22 mouse cellular contexts compared by ENCODE assay signal in genomic region chr13:6028878-6029277, GRCm38 (mm10).
DNase-seq lines count a peak whose midpoint lies in the region; TF ChIP-seq lines count a peak whose summit lies in the region.
"Had no signal": no experiment of that assay in that cellular context is flagged by ENCODE, and none has a peak within 500 bp of the region (broad histone marks: within the 10 kb centered on the region; RNA-seq: fewer than 3 reads in every experiment).

No protein-coding gene starts in this region.

- H3K36me3 ChIP-seq in embryonic facial prominence, embryonic 10.5 days (replicated peaks): no peaks in the 10 kb centered on the region
- H3K36me3 ChIP-seq in small intestine, adult 2 months (ENCODE audit: control insufficient read depth, insufficient read depth, low read length): no peaks in the 10 kb centered on the region
- H3K36me3 ChIP-seq: G1E; hindbrain, embryonic 10.5 days; kidney, embryonic 15.5 days; neural tube, embryonic 15.5 days had no signal

- no peak for TF ChIP-seq POLR2A in small intestine, adult 2 months (IDR thresholded peaks at IDR 0.05; ENCODE audit: low read depth, low read length)

- WGBS in embryonic facial prominence, embryonic 10.5 days: 54% methylated on average over 4 of the region's 4 CpGs
- 23% methylated on average over 4 of the region's 4 CpGs for WGBS in small intestine, adult 2 months

- no peaks in the 10 kb centered on the region for H3K27me3 ChIP-seq in embryonic facial prominence, embryonic 10.5 days (replicated peaks; ENCODE audit: low read depth, poor library complexity, severe bottlenecking)
- no peaks in the 10 kb centered on the region for H3K27me3 ChIP-seq in small intestine, adult 2 months (ENCODE audit: control insufficient read depth, insufficient read depth, low read length)
- H3K27me3 ChIP-seq: CH12.LX; kidney, embryonic 15.5 days; neural tube, embryonic 15.5 days had no signal

- TF ChIP-seq CTCF in small intestine, adult 2 months (IDR thresholded peaks at IDR 0.05; ENCODE audit: extremely low read depth, insufficient read length, insufficient replicate concordance, low read depth, low read length): no peak
- TF ChIP-seq CTCF in left cerebral cortex, adult 2 months (IDR thresholded peaks at IDR 0.05): no peak

- no peaks in the 10 kb centered on the region for H3K9me3 ChIP-seq in embryonic facial prominence, embryonic 10.5 days
- H3K9me3 ChIP-seq: G1E; hindbrain, embryonic 10.5 days; kidney, embryonic 15.5 days; neural tube, embryonic 15.5 days had no signal

- peak; percentile 46 for DNase-seq in NIH3T3 (ENCODE audit: low read depth)
- DNase-seq in embryonic facial prominence, embryonic 10.5 days (ENCODE audit: low spot score): no peak
- peak; percentile 96 for DNase-seq in gonadal fat pad, adult 2 months (ENCODE audit: low read depth)
- DNase-seq in left cerebral cortex, adult 2 months (ENCODE audit: extremely low spot score in 1 of 2, low spot score in 2 of 2): no peak
- DNase-seq in layer of hippocampus, postnatal 14 days (ENCODE audit: low spot score in 2 of 2): no peak
- DNase-seq in lung, postnatal 36 days: no peak
- DNase-seq: adrenal gland, postnatal 10 days; B cell, adult 2 months; cerebellum, adult 9-10 months; gastrocnemius, adult 2 months; kidney, adult 11 months; kidney, postnatal 36 days; layer of hippocampus, adult 9-11 months; liver, postnatal 0 days; right cerebral cortex, adult 18-20 months; right cerebral cortex, postnatal 4 days had no signal

- peak overlapping the region; percentile 30; the same call in 1 of the 2 replicates for H3K27ac ChIP-seq in embryonic facial prominence, embryonic 10.5 days (replicated peaks)
- H3K27ac ChIP-seq in small intestine, adult 2 months (ENCODE audit: insufficient read depth, low read depth, low read length): peak overlapping the region; percentile 66
- H3K27ac ChIP-seq in left cerebral cortex, adult 2 months: no peak overlapping the region
- H3K27ac ChIP-seq: gastrocnemius, adult 2 months; hindbrain, embryonic 10.5 days; kidney, embryonic 15.5 days; neural tube, embryonic 15.5 days had no signal

- H3K4me3 ChIP-seq in embryonic facial prominence, embryonic 10.5 days: no peak overlapping the region
- no peak overlapping the region for H3K4me3 ChIP-seq in small intestine, adult 2 months (ENCODE audit: low read depth, low read length)
- no peak overlapping the region for H3K4me3 ChIP-seq in left cerebral cortex, adult 2 months
- H3K4me3 ChIP-seq: gastrocnemius, adult 2 months; hindbrain, embryonic 10.5 days; kidney, embryonic 15.5 days; neural tube, embryonic 15.5 days had no signal

- peaks cover 19% of the 10 kb centered on the region for H3K4me1 ChIP-seq in embryonic facial prominence, embryonic 10.5 days
- peaks cover 9% of the 10 kb centered on the region; the same call in 1 of the 2 replicates for H3K4me1 ChIP-seq in small intestine, adult 2 months (ENCODE audit: control insufficient read depth, insufficient read depth, insufficient read length, low read length)
- H3K4me1 ChIP-seq: hindbrain, embryonic 10.5 days; kidney, embryonic 15.5 days; neural tube, embryonic 15.5 days had no signal

- intact Hi-C loops in left cerebral cortex, adult 2 months (cut with DNase I): no loop called here

Comparison
In these comparisons a context has a peak if more than half of its experiments do, and no peak if none do; other contexts are left out.
1. DNase-seq: peak in NIH3T3 (single experiment) and gonadal fat pad, adult 2 months (single experiment); none in embryonic facial prominence, embryonic 10.5 days (single experiment), left cerebral cortex, adult 2 months (0 of 2), layer of hippocampus, postnatal 14 days (0 of 2) and lung, postnatal 36 days (single experiment).